25 mouse cellular contexts compared by ENCODE assay signal in the genomic region with DNA sequence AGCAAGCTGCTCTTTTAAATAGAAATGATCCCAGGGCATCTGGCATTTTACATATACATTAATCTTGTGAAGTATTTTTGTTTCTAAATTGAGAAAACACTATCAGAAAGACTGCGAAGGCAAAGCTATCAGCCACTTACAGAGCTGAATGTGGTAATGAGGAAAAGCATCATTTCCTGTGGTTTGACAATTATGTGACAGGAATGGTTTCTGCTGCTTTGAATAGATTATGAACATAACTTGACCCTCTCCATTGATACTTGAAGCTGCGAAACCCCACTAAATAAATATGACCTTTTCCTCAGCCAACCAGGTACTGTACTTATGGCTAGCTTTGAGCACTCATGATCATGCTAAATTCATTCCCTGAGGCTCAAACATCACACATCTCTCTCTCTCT. TPM values are rescaled to one million over a fixed set of nuclear protein-coding genes. Genes with fewer than 3 reads are reported as not detected.
DNase-seq lines count a peak whose midpoint lies in the region; ATAC-seq and TF ChIP-seq lines count a peak whose summit lies in the region.
"Had no signal": no experiment of that assay in that cellular context is flagged by ENCODE, and none has a peak within 500 bp of the region (broad histone marks: within the 10 kb centered on the region; RNA-seq: fewer than 3 reads in every experiment).

No protein-coding gene starts in this region.

- H3K27ac ChIP-seq in gastrocnemius, adult 2 months: peak overlapping the region; percentile 66
- peak overlapping the region; percentile 33; the same call in 1 of the 2 replicates for H3K27ac ChIP-seq in bone marrow, adult 2 months (ENCODE audit: control insufficient read depth, insufficient read depth, low read depth, low read length, poor library complexity)
- peak overlapping the region; percentile 59; the same call in 1 of the 2 replicates for H3K27ac ChIP-seq in small intestine, adult 2 months (ENCODE audit: insufficient read depth, low read depth, low read length)
- no peak overlapping the region for H3K27ac ChIP-seq in kidney, embryonic 15.5 days
- H3K27ac ChIP-seq in forebrain, embryonic 10.5 days: no peak overlapping the region
- H3K27ac ChIP-seq: embryonic facial prominence, embryonic 13.5 days; heart, embryonic 15.5 days; layer of hippocampus, adult 2 months; limb, embryonic 15.5 days; midbrain, embryonic 10.5 days; neural tube, embryonic 12.5 days had no signal

- WGBS in bone marrow, adult 2 months: 18% methylated on average over 2 of the region's 2 CpGs
- WGBS in small intestine, adult 2 months: 88% methylated on average over 2 of the region's 2 CpGs
- 73% methylated on average over 2 of the region's 2 CpGs for WGBS in kidney, embryonic 15.5 days
- 72% methylated on average over 2 of the region's 2 CpGs for WGBS in forebrain, embryonic 10.5 days

- no peaks in the 10 kb centered on the region for H3K27me3 ChIP-seq in small intestine, adult 2 months (ENCODE audit: control insufficient read depth, insufficient read depth, low read length)
- peaks cover 45% of the 10 kb centered on the region; the same call in 1 of the 2 replicates for H3K27me3 ChIP-seq in kidney, embryonic 15.5 days
- H3K27me3 ChIP-seq in forebrain, embryonic 10.5 days (ENCODE audit: poor library complexity, severe bottlenecking): peaks cover 100% of the 10 kb centered on the region
- H3K27me3 ChIP-seq: heart, embryonic 15.5 days had no signal

- H3K9me3 ChIP-seq in kidney, embryonic 15.5 days (replicated peaks): no peaks in the 10 kb centered on the region
- H3K9me3 ChIP-seq in forebrain, embryonic 10.5 days: no peaks in the 10 kb centered on the region
- H3K9me3 ChIP-seq: embryonic facial prominence, embryonic 13.5 days; heart, embryonic 15.5 days; limb, embryonic 15.5 days; midbrain, embryonic 10.5 days; neural tube, embryonic 12.5 days had no signal

- no peaks in the 10 kb centered on the region; the same call in 1 of the 2 replicates for H3K4me1 ChIP-seq in bone marrow, adult 2 months (ENCODE audit: control insufficient read depth, insufficient read depth, low read length)
- no peaks in the 10 kb centered on the region for H3K4me1 ChIP-seq in small intestine, adult 2 months (ENCODE audit: control insufficient read depth, insufficient read depth, insufficient read length, low read length)
- no peaks in the 10 kb centered on the region for H3K4me1 ChIP-seq in kidney, embryonic 15.5 days
- peaks cover 7% of the 10 kb centered on the region; the same call in 1 of the 2 replicates for H3K4me1 ChIP-seq in forebrain, embryonic 10.5 days
- H3K4me1 ChIP-seq: embryonic facial prominence, embryonic 13.5 days; heart, embryonic 15.5 days; limb, embryonic 15.5 days; neural tube, embryonic 12.5 days had no signal

- no peaks in the 10 kb centered on the region for H3K36me3 ChIP-seq in small intestine, adult 2 months (ENCODE audit: control insufficient read depth, insufficient read depth, low read length)
- H3K36me3 ChIP-seq in kidney, embryonic 15.5 days: no peaks in the 10 kb centered on the region
- H3K36me3 ChIP-seq in forebrain, embryonic 10.5 days (replicated peaks): no peaks in the 10 kb centered on the region
- H3K36me3 ChIP-seq: embryonic facial prominence, embryonic 13.5 days; heart, embryonic 15.5 days; limb, embryonic 15.5 days; midbrain, embryonic 10.5 days; neural tube, embryonic 12.5 days had no signal

- no peak overlapping the region for H3K4me2 ChIP-seq in kidney, embryonic 15.5 days
- H3K4me2 ChIP-seq: embryonic facial prominence, embryonic 13.5 days; heart, embryonic 15.5 days; limb, embryonic 15.5 days; neural tube, embryonic 12.5 days had no signal

- H3K4me3 ChIP-seq in gastrocnemius, adult 2 months: no peak overlapping the region
- no peak overlapping the region for H3K4me3 ChIP-seq in bone marrow, adult 2 months (replicated peaks; ENCODE audit: control insufficient read depth, low read depth, low read length)
- no peak overlapping the region for H3K4me3 ChIP-seq in small intestine, adult 2 months (ENCODE audit: low read depth, low read length)
- H3K4me3 ChIP-seq in kidney, embryonic 15.5 days (replicated peaks): no peak overlapping the region
- no peak overlapping the region for H3K4me3 ChIP-seq in forebrain, embryonic 10.5 days
- H3K4me3 ChIP-seq: embryonic facial prominence, embryonic 13.5 days; heart, embryonic 15.5 days; layer of hippocampus, adult 2 months; limb, embryonic 15.5 days; midbrain, embryonic 10.5 days; neural tube, embryonic 12.5 days had no signal

- no peak for DNase-seq in gastrocnemius, adult 2 months
- DNase-seq in gastrocnemius, postnatal 36 days: no peak
- DNase-seq in retina, postnatal 1 day: no peak
- DNase-seq in forebrain, embryonic 10.5 days (ENCODE audit: extremely low spot score, low spot score): no peak
- DNase-seq: adrenal gland, adult 8-10 months; cerebellum, adult 9-11 months; heart, adult 18-20 months; heart, postnatal 4 days; kidney, adult 2 months; kidney, postnatal 14 days; layer of hippocampus, postnatal 36 days; liver, postnatal 0 days; lung, postnatal 10 days; right cerebral cortex, postnatal 25 days had no signal

- TF ChIP-seq POLR2A in bone marrow, adult 2 months (IDR thresholded peaks at IDR 0.05; ENCODE audit: borderline replicate concordance, control insufficient read depth, low read depth, low read length): no peak
- TF ChIP-seq POLR2A in small intestine, adult 2 months (IDR thresholded peaks at IDR 0.05; ENCODE audit: low read depth, low read length): no peak

- no peak overlapping the region for H3K9ac ChIP-seq in kidney, embryonic 15.5 days
- H3K9ac ChIP-seq: embryonic facial prominence, embryonic 13.5 days; heart, embryonic 15.5 days; limb, embryonic 15.5 days; liver, postnatal 0 days; neural tube, embryonic 12.5 days had no signal

- no peak for TF ChIP-seq CTCF in gastrocnemius, adult 2 months (IDR thresholded peaks at IDR 0.05)
- no peak for TF ChIP-seq CTCF in bone marrow, adult 2 months (IDR thresholded peaks at IDR 0.05; ENCODE audit: control insufficient read depth, insufficient read depth, low read length)
- no peak for TF ChIP-seq CTCF in small intestine, adult 2 months (IDR thresholded peaks at IDR 0.05; ENCODE audit: extremely low read depth, insufficient read length, insufficient replicate concordance, low read depth, low read length)

- ATAC-seq in megakaryocyte, adult 5-6 weeks (ENCODE audit: poor library complexity, severe bottlenecking): peak; percentile 58
- no peak for ATAC-seq in kidney, embryonic 15.5 days (replicated peaks; ENCODE audit: low FRiP score)
- ATAC-seq: forebrain, embryonic 16.5 days; liver, postnatal 0 days had no signal

- intact Hi-C loops in gastrocnemius, adult 2 months (cut with DNase I): loop anchor here (10.0 kb wide), 2 partner anchors 47 to 117 kb away; no protein-coding TSS in a partner anchor
- intact Hi-C loops in gastrocnemius, postnatal 36 days (cut with DNase I): loop anchor here (10.0 kb wide), 1 partner anchor 97 kb away; no protein-coding TSS in a partner anchor

RNA-seq across cellular contexts. Expression of a gene that starts 7.8 kb away (rescaled TPM):
- total RNA-seq in gastrocnemius, adult 2 months (2021): 100 to 1,000 TPM; 120 to 207 TPM
- total RNA-seq in gastrocnemius, postnatal 36 days (2021): 100 to 1,000 TPM; 162 to 173 TPM
- polyA plus RNA-seq in bone marrow, adult 2 months (2011; ENCODE audit: insufficient read depth, insufficient read length, low replicate concordance, missing spikeins): 2,117 and 3,348 TPM in 2 replicates
- total RNA-seq in megakaryocyte, adult 5-6 weeks (2015): 11,237 and 11,623 TPM in 2 replicates
- 5,986 and 6,405 TPM in 2 replicates for total RNA-seq in megakaryocyte, adult 5-6 weeks (2017)
- polyA plus RNA-seq in small intestine, adult 2 months (2012; rRNA removed): 44.6 and 57.7 TPM in 2 replicates
- polyA plus RNA-seq in kidney, embryonic 15.5 days (2015; fragmentation: Nextera tagmentation; extraction: Ambion mirVana): 2,736 and 2,813 TPM in 2 replicates
- polyA plus RNA-seq in forebrain, embryonic 10.5 days (2016; fragmentation: Nextera tagmentation; extraction: Ambion mirVana): 2,014 and 2,296 TPM in 2 replicates

Comparison
In these comparisons a context has a peak if more than half of its experiments do, and no peak if none do; other contexts are left out.
1. H3K27ac ChIP-seq: peak in gastrocnemius, adult 2 months (single experiment), bone marrow, adult 2 months (single experiment) and small intestine, adult 2 months (single experiment); none in kidney, embryonic 15.5 days (single experiment) and forebrain, embryonic 10.5 days (single experiment).
2. RNA of a gene that starts 7.8 kb away (polyA plus RNA-seq): 2,117 to 3,348 TPM in bone marrow, adult 2 months, 2,736 to 2,813 TPM in kidney, embryonic 15.5 days and 2,014 to 2,296 TPM in forebrain, embryonic 10.5 days; 44.6 to 57.7 TPM in small intestine, adult 2 months; every median in the first group is over 10 times any median in the second.